Mouse (Mus musculus): ENCODE measurements around the gene A630076J17Rik. TPM values are rescaled to one million over a fixed set of nuclear protein-coding genes. Genes with fewer than 3 reads are reported as not detected.

A630076J17Rik gene
- polyA plus RNA-seq, 1 experiment from 2014 or later = 0.26 TPM

GRCm38 (mm10) chr3:107233945-107234344 lies 3.5 kb downstream of the A630076J17Rik start:
- Histone ChIP-seq H3K9me3 (ENCODE audit: low read length) (no peaks in the 10 kb centered on the region), H3K27me3 (ENCODE audit: insufficient read depth, low read length) (no peaks in the 10 kb centered on the region), H3K27ac (ENCODE audit: low read depth) (no peak overlapping the region), H3K4me1 (ENCODE audit: insufficient read depth) (peaks cover 11% of the 10 kb centered on the region; the same call in 1 of the 2 replicates), H3K4me2 (ENCODE audit: low read depth, low read length) (no peak overlapping the region), H3K36me3 (replicated peaks; ENCODE audit: insufficient read depth, low read length) (no peaks in the 10 kb centered on the region), H3K9ac (replicated peaks) (no peak overlapping the region), H3K4me3 (ENCODE audit: low read depth, low read length) (no peak overlapping the region)
- 25% methylated on average over 2 of the region's 2 CpGs for WGBS (ENCODE audit: insufficient replicate concordance)
- TF ChIP-seq EP300 (IDR thresholded peaks at IDR 0.05; ENCODE audit: low read depth) = no peak
- TF ChIP-seq CTCF (IDR thresholded peaks at IDR 0.05; ENCODE audit: low read depth) = no peak
- DNase-seq (no peak), ATAC-seq (no peak)

- Histone ChIP-seq H3K9ac (replicated peaks) (no peak overlapping the region), H3K4me3 (ENCODE audit: low read depth, low read length) (0 out of 2 replicates have a peak overlapping the region, but pooled peaks have one; percentile 10), H3K4me1 (ENCODE audit: insufficient read depth) (peaks cover 7% of the 10 kb centered on the region; the same call in 1 of the 2 replicates), H3K9me3 (ENCODE audit: low read length) (no peaks in the 10 kb centered on the region), H3K4me2 (ENCODE audit: low read depth, low read length) (peak overlapping the region; percentile 54), H3K27ac (ENCODE audit: low read depth) (0 out of 2 replicates have a peak overlapping the region, but pooled peaks have one; percentile 1), H3K36me3 (replicated peaks; ENCODE audit: insufficient read depth, low read length) (no peaks in the 10 kb centered on the region), H3K27me3 (ENCODE audit: insufficient read depth, low read length) (no peaks in the 10 kb centered on the region)
- ATAC-seq (no peak), DNase-seq (no peak)
- WGBS (ENCODE audit: insufficient replicate concordance) = 96% methylated on average over 2 of the region's 2 CpGs
- TF ChIP-seq CTCF (IDR thresholded peaks at IDR 0.05; ENCODE audit: low read depth) = no peak
- TF ChIP-seq EP300 (IDR thresholded peaks at IDR 0.05; ENCODE audit: low read depth) = no peak
Measured at GRCm38 (mm10) chr3:107238051-107238450, 7.6 kb downstream of the A630076J17Rik start.

- no peaks in the 10 kb centered on the region for H3K27me3 ChIP-seq (ENCODE audit: insufficient read depth, low read length)
- H3K4me2 ChIP-seq (ENCODE audit: low read depth, low read length) = peak overlapping the region; percentile 54
- DNase-seq (no peak), ATAC-seq (0 out of 2 replicates have a peak, but pooled peaks have one; percentile 17)
- no peak overlapping the region for H3K9ac ChIP-seq (replicated peaks)
- TF ChIP-seq CTCF (IDR thresholded peaks at IDR 0.05; ENCODE audit: low read depth) = no peak
- TF ChIP-seq EP300 (IDR thresholded peaks at IDR 0.05; ENCODE audit: low read depth) = no peak
- 74% methylated on average over 8 of the region's 8 CpGs for WGBS (ENCODE audit: insufficient replicate concordance)
- H3K27ac ChIP-seq (ENCODE audit: low read depth) = 0 out of 2 replicates have a peak overlapping the region, but pooled peaks have one; percentile 1
- peaks cover 7% of the 10 kb centered on the region; the same call in 1 of the 2 replicates for H3K4me1 ChIP-seq (ENCODE audit: insufficient read depth)
- H3K4me3 ChIP-seq (ENCODE audit: low read depth, low read length) = 0 out of 2 replicates have a peak overlapping the region, but pooled peaks have one; percentile 10
- H3K9me3 ChIP-seq (ENCODE audit: low read length) = no peaks in the 10 kb centered on the region
- no peaks in the 10 kb centered on the region for H3K36me3 ChIP-seq (replicated peaks; ENCODE audit: insufficient read depth, low read length)
Measured at GRCm38 (mm10) chr3:107238471-107238980, 8.1 kb downstream of the A630076J17Rik start.

GRCm38 (mm10) chr3:107239607-107240006 lies 9.2 kb downstream of the A630076J17Rik start, which contains the start of gene Prok1:
Prok1 (minus strand) TSS chr3:107239707.
- H3K4me2 ChIP-seq (ENCODE audit: low read depth, low read length) = peak within 1 kb of the TSS; percentile 54
- no peaks in the 10 kb centered on the region for H3K36me3 ChIP-seq (replicated peaks; ENCODE audit: insufficient read depth, low read length)
- no peak within 1 kb of the TSS for H3K4me3 ChIP-seq (ENCODE audit: low read depth, low read length)
- no peak for ATAC-seq
- H3K27ac ChIP-seq (ENCODE audit: low read depth) = 0 out of 2 replicates have a peak within 1 kb of the TSS, but pooled peaks have one; percentile 1
- TF ChIP-seq EP300 (IDR thresholded peaks at IDR 0.05; ENCODE audit: low read depth) (no peak), CTCF (IDR thresholded peaks at IDR 0.05; ENCODE audit: low read depth) (no peak)
- 80% methylated on average over 9 of the region's 9 CpGs for WGBS (ENCODE audit: insufficient replicate concordance)
- H3K27me3 ChIP-seq (ENCODE audit: insufficient read depth, low read length) = no peaks in the 10 kb centered on the region
- peaks cover 7% of the 10 kb centered on the region; the same call in 1 of the 2 replicates for H3K4me1 ChIP-seq (ENCODE audit: insufficient read depth)
- H3K9ac ChIP-seq (replicated peaks) = no peak within 1 kb of the TSS
- no peak for DNase-seq
- H3K9me3 ChIP-seq (ENCODE audit: low read length) = no peaks in the 10 kb centered on the region

- H3K9me3 ChIP-seq (ENCODE audit: low read length) = no peaks in the 10 kb centered on the region
- H3K4me2 ChIP-seq (ENCODE audit: low read depth, low read length) = no peak overlapping the region
- no peak overlapping the region for H3K27ac ChIP-seq (ENCODE audit: low read depth)
- H3K9ac ChIP-seq (replicated peaks) = no peak overlapping the region
- WGBS (ENCODE audit: insufficient replicate concordance) = 47% methylated on average over 14 of the region's 14 CpGs
- no peak for ATAC-seq
- TF ChIP-seq CTCF (IDR thresholded peaks at IDR 0.05; ENCODE audit: low read depth) (no peak), EP300 (IDR thresholded peaks at IDR 0.05; ENCODE audit: low read depth) (no peak)
- no peaks in the 10 kb centered on the region for H3K27me3 ChIP-seq (ENCODE audit: insufficient read depth, low read length)
- H3K4me3 ChIP-seq (ENCODE audit: low read depth, low read length) = no peak overlapping the region
- no peak for DNase-seq
- H3K36me3 ChIP-seq (replicated peaks; ENCODE audit: insufficient read depth, low read length) = no peaks in the 10 kb centered on the region
- H3K4me1 ChIP-seq (ENCODE audit: insufficient read depth) = peaks cover 7% of the 10 kb centered on the region; the same call in 1 of the 2 replicates
Measured at GRCm38 (mm10) chr3:107241389-107242094, 11.1 kb downstream of the A630076J17Rik start.

GRCm38 (mm10) chr3:107246876-107247275 lies 16.5 kb downstream of the A630076J17Rik start:
- DNase-seq (no peak), ATAC-seq (no peak)
- TF ChIP-seq EP300 (IDR thresholded peaks at IDR 0.05; ENCODE audit: low read depth) (no peak), CTCF (IDR thresholded peaks at IDR 0.05; ENCODE audit: low read depth) (no peak)
- 73% methylated on average over 6 of the region's 6 CpGs for WGBS (ENCODE audit: insufficient replicate concordance)
- Histone ChIP-seq H3K4me1 (ENCODE audit: insufficient read depth) (no peaks in the 10 kb centered on the region), H3K27me3 (ENCODE audit: insufficient read depth, low read length) (no peaks in the 10 kb centered on the region), H3K36me3 (replicated peaks; ENCODE audit: insufficient read depth, low read length) (no peaks in the 10 kb centered on the region), H3K4me3 (ENCODE audit: low read depth, low read length) (no peak overlapping the region), H3K27ac (ENCODE audit: low read depth) (no peak overlapping the region), H3K9ac (replicated peaks) (no peak overlapping the region), H3K9me3 (ENCODE audit: low read length) (no peaks in the 10 kb centered on the region), H3K4me2 (ENCODE audit: low read depth, low read length) (no peak overlapping the region)

Measured in liver, postnatal 0 days (tissue).